Mouse (Mus musculus): ENCODE data around the gene 9430038I01Rik. TPM values are rescaled to one million over a fixed set of nuclear protein-coding genes. Genes with fewer than 3 reads are reported as not detected.

Gene 9430038I01Rik
- polyA plus RNA-seq, 1 experiment: 7.6 TPM

DNA sequence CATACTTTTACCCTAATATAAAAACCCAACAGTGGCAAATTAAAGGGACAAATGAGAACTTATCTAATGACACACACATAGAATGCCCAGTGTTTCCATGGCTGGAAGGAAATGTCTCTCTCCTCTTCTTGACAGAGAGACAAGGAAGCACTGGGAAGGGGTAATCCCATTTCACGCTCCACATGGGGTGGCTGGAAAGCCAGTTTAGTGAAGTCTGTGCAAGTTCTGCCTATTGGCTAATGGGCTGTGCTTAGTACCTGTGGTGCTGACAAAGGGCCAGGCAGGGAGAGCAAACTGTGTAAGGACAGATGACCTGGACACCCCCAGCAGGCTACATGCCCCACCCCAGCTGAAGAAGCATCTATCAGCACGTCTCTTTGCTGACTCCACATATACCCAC lies 40.4 kb downstream of the 9430038I01Rik start:
- DNase-seq (ENCODE audit: low read depth in 1 of 2, low spot score in 2 of 2): no peak

DNA sequence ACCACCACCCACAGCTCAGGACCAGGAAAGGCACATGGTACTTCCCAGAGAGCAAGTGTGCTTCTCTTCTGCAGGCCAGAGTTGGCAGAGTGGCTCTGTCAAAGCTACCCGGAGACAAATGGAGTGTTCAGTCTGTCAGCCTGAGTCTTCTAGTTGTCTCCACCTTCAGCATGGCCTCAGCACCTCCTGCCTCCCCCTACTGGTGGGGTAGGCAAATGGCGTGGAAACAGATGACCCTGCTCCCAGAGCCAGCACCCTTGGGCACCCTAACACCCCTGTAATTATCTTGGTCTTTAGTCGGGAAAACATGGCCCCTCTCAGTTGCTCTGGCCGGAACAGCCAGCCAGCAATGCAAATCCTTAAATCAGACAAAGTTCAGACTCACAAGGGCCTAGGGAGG lies 43.8 kb downstream of the 9430038I01Rik start:
- Histone ChIP-seq H3K27me3 (ENCODE audit: control insufficient read depth, insufficient read depth, low read length) (no peaks in the 10 kb centered on the region), H3K4me1 (ENCODE audit: control insufficient read depth, insufficient read depth, insufficient read length) (no peaks in the 10 kb centered on the region), H3K27ac (ENCODE audit: insufficient read depth, low read length) (no peak overlapping the region), H3K36me3 (ENCODE audit: control insufficient read depth, insufficient read depth, low read length) (no peaks in the 10 kb centered on the region), H3K4me3 (ENCODE audit: extremely low read depth, insufficient read depth, insufficient read length) (no peak overlapping the region)
- 80% methylated on average over 4 of the region's 4 CpGs for WGBS
- no peak for DNase-seq (ENCODE audit: low read depth in 1 of 2, low spot score in 2 of 2)
- TF ChIP-seq POLR2A (IDR thresholded peaks at IDR 0.05; ENCODE audit: low read depth, low read length) (no peak), CTCF (IDR thresholded peaks at IDR 0.05; ENCODE audit: extremely low read depth, insufficient read depth, insufficient read length, insufficient replicate concordance) (no peak)

More for the DNA sequence above, 40.4 kb downstream of the 9430038I01Rik start:
- no peak for TF ChIP-seq CTCF (IDR thresholded peaks at IDR 0.05; ENCODE audit: extremely low read depth, insufficient read depth, insufficient read length, insufficient replicate concordance)
- no peak for TF ChIP-seq POLR2A (IDR thresholded peaks at IDR 0.05; ENCODE audit: low read depth, low read length)
- Histone ChIP-seq H3K36me3 (ENCODE audit: control insufficient read depth, insufficient read depth, low read length) (0 out of 2 replicates have a peak, but pooled peaks cover 1% of the 10 kb centered on the region), H3K4me3 (ENCODE audit: extremely low read depth, insufficient read depth, insufficient read length) (no peak overlapping the region), H3K4me1 (ENCODE audit: control insufficient read depth, insufficient read depth, insufficient read length) (no peaks in the 10 kb centered on the region), H3K27ac (ENCODE audit: insufficient read depth, low read length) (no peak overlapping the region), H3K27me3 (ENCODE audit: control insufficient read depth, insufficient read depth, low read length) (no peaks in the 10 kb centered on the region)
- WGBS: 86% methylated on average over 2 of the region's 2 CpGs

DNA sequence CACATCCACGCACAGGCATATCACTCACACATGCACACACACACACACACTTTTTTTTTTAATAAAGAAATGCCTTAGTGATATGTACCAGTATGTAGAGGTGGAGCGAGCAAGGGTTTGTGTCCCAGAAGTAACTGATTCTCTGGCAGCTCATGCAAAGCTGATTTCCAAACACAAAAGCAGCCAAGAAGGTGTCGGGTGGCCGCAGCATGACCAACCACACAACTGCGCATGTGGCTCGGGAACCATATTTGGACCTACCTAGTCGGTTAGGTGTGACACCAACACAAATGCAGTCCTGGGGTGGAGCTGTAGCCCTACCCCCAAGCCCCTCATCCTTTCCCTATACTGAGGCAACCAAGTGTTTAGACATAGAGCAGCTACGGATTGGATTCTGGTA lies 45.5 kb downstream of the 9430038I01Rik start:
- no peak for DNase-seq (ENCODE audit: low read depth in 1 of 2, low spot score in 2 of 2)
- no peaks in the 10 kb centered on the region for H3K4me1 ChIP-seq (ENCODE audit: control insufficient read depth, insufficient read depth, insufficient read length)
- H3K36me3 ChIP-seq (ENCODE audit: control insufficient read depth, insufficient read depth, low read length): no peaks in the 10 kb centered on the region
- H3K27me3 ChIP-seq (ENCODE audit: control insufficient read depth, insufficient read depth, low read length): no peaks in the 10 kb centered on the region
- no peak overlapping the region for H3K4me3 ChIP-seq (ENCODE audit: extremely low read depth, insufficient read depth, insufficient read length)
- TF ChIP-seq CTCF (IDR thresholded peaks at IDR 0.05; ENCODE audit: extremely low read depth, insufficient read depth, insufficient read length, insufficient replicate concordance): no peak
- TF ChIP-seq POLR2A (IDR thresholded peaks at IDR 0.05; ENCODE audit: low read depth, low read length): no peak
- H3K27ac ChIP-seq (ENCODE audit: insufficient read depth, low read length): no peak overlapping the region
- WGBS: 94% methylated on average over 8 of the region's 8 CpGs

DNA sequence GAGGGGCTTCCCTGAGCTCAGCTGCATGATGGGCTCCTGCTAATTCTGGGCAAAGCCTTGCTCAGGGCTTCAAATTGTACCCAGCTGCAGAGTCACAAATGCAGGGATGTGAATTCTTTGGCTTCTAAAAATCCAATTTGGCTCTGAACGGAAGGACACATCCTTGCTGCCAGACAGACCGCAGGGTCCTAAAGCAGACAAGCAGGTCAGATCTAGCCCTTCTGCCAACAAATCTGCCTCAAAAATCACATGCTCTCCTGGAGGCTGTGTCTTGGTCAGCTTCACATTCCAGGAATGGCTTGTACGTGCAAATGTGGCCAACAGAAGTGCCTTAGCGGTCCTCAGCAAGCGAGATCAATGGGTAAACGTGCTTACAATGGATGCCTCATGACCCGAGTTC lies 46.0 kb downstream of the 9430038I01Rik start:
- Histone ChIP-seq H3K27me3 (ENCODE audit: control insufficient read depth, insufficient read depth, low read length) (no peaks in the 10 kb centered on the region), H3K27ac (ENCODE audit: insufficient read depth, low read length) (no peak overlapping the region), H3K36me3 (ENCODE audit: control insufficient read depth, insufficient read depth, low read length) (no peaks in the 10 kb centered on the region), H3K4me3 (ENCODE audit: extremely low read depth, insufficient read depth, insufficient read length) (no peak overlapping the region), H3K4me1 (ENCODE audit: control insufficient read depth, insufficient read depth, insufficient read length) (no peaks in the 10 kb centered on the region)
- TF ChIP-seq CTCF (IDR thresholded peaks at IDR 0.05; ENCODE audit: extremely low read depth, insufficient read depth, insufficient read length, insufficient replicate concordance) (no peak), POLR2A (IDR thresholded peaks at IDR 0.05; ENCODE audit: low read depth, low read length) (no peak)
- DNase-seq (ENCODE audit: low read depth in 1 of 2, low spot score in 2 of 2): no peak
- 85% methylated on average over 7 of the region's 7 CpGs for WGBS

DNA sequence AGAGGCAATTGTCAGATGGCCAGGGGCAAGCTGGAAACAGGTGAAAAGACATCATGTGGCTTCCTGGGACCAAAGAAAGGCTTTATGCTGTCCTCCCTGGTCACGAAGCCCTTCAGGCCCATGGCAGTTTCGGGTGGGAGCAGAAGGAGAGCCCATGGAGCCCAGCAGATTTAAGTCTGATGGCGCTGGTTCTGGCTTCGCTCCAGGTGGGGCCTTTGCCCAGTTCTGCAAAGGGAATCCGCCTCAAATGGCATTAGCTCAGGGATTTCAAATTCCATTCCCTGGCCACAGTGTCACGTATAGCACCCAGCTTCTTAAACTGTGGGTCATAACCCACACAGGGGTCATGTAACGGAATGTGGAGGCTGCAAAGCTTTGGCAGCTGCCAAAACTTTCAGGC lies 63.7 kb downstream of the 9430038I01Rik start:
- Histone ChIP-seq H3K4me1 (ENCODE audit: control insufficient read depth, insufficient read depth, insufficient read length) (no peaks in the 10 kb centered on the region), H3K27me3 (ENCODE audit: control insufficient read depth, insufficient read depth, low read length) (no peaks in the 10 kb centered on the region), H3K36me3 (ENCODE audit: control insufficient read depth, insufficient read depth, low read length) (no peaks in the 10 kb centered on the region), H3K4me3 (ENCODE audit: extremely low read depth, insufficient read depth, insufficient read length) (no peak overlapping the region), H3K27ac (ENCODE audit: insufficient read depth, low read length) (no peak overlapping the region)
- DNase-seq (ENCODE audit: low read depth in 1 of 2, low spot score in 2 of 2): no peak
- no peak for TF ChIP-seq POLR2A (IDR thresholded peaks at IDR 0.05; ENCODE audit: low read depth, low read length)
- TF ChIP-seq CTCF (IDR thresholded peaks at IDR 0.05; ENCODE audit: extremely low read depth, insufficient read depth, insufficient read length, insufficient replicate concordance): no peak
- 88% methylated on average over 7 of the region's 7 CpGs for WGBS

DNA sequence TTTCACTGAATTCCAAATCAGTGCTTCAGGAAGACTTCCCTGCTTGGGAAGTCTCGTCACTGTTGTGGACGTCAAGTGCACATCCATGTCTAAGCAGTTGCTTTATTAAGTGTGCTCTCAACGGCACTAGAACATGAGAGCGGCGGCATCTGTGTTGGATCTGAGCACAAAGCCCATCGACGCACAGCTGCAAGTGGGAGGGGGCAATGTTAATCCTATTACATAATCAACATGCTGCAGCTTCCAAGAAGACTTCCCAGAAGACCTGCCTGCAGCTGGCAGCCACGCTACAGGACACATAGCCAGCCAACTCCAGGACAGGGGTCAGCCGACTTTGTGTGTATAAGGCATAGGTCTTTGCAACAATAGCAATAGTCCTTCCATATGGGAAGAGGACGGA lies 64.5 kb downstream of the 9430038I01Rik start:
- TF ChIP-seq POLR2A (IDR thresholded peaks at IDR 0.05; ENCODE audit: low read depth, low read length) (no peak), CTCF (IDR thresholded peaks at IDR 0.05; ENCODE audit: extremely low read depth, insufficient read depth, insufficient read length, insufficient replicate concordance) (no peak)
- WGBS: 85% methylated on average over 10 of the region's 10 CpGs

DNA sequence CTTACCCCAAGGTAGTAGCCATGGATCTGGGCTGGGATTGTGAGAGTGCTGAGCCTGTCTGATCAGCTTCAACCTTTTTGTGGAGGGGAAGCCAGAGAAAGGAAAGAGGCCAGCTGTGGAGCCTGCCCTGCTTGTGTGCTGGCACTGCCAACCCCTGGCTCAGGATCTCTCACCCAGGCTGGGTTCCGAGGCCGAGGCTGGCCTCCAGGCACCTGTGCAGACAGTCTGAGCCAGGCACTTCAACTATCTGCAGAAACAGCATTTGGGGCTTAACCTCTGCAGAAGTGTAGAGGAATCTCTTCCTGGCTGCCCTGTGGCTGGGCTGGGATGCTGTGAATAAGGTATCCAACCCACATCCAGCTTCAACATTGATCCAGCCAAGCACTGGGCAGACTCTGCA lies 76.6 kb downstream of the 9430038I01Rik start:
- Histone ChIP-seq H3K4me3 (ENCODE audit: extremely low read depth, insufficient read depth, insufficient read length) (no peak overlapping the region), H3K27ac (ENCODE audit: insufficient read depth, low read length) (no peak overlapping the region), H3K27me3 (ENCODE audit: control insufficient read depth, insufficient read depth, low read length) (no peaks in the 10 kb centered on the region), H3K36me3 (ENCODE audit: control insufficient read depth, insufficient read depth, low read length) (no peaks in the 10 kb centered on the region), H3K4me1 (ENCODE audit: control insufficient read depth, insufficient read depth, insufficient read length) (no peaks in the 10 kb centered on the region)
- TF ChIP-seq CTCF (IDR thresholded peaks at IDR 0.05; ENCODE audit: extremely low read depth, insufficient read depth, insufficient read length, insufficient replicate concordance): no peak
- TF ChIP-seq POLR2A (IDR thresholded peaks at IDR 0.05; ENCODE audit: low read depth, low read length): no peak
- WGBS: 97% methylated on average over 2 of the region's 2 CpGs
- no peak for DNase-seq (ENCODE audit: low read depth in 1 of 2, low spot score in 2 of 2)

More for the DNA sequence above, 64.5 kb downstream of the 9430038I01Rik start:
- DNase-seq (ENCODE audit: low read depth in 1 of 2, low spot score in 2 of 2): no peak
- Histone ChIP-seq H3K27me3 (ENCODE audit: control insufficient read depth, insufficient read depth, low read length) (no peaks in the 10 kb centered on the region), H3K4me1 (ENCODE audit: control insufficient read depth, insufficient read depth, insufficient read length) (no peaks in the 10 kb centered on the region), H3K4me3 (ENCODE audit: extremely low read depth, insufficient read depth, insufficient read length) (no peak overlapping the region), H3K36me3 (ENCODE audit: control insufficient read depth, insufficient read depth, low read length) (no peaks in the 10 kb centered on the region), H3K27ac (ENCODE audit: insufficient read depth, low read length) (no peak overlapping the region)

Other genes with a start within 250 kb of the 9430038I01Rik start
- gene Ebf3, start 96.3 kb downstream of the 9430038I01Rik start, polyA plus RNA-seq (2012; rRNA removed): 0.12 and 0.27 TPM in 2 replicates
- gene Glrx3, start 26.9 kb upstream of the 9430038I01Rik start, polyA plus RNA-seq (2012; rRNA removed): 33.8 and 38.6 TPM in 2 replicates